Mouse (Mus musculus) E14TG2a.4 (cell line): ENCODE data around the gene Serpinf2.

ENCODE experiments used
- CTCF ChIP-seq: conservative IDR thresholded peaks from 2 replicates; pipeline ENCODE4 v1.5.1; 2014; ENCODE audit warnings: low read length
- POU5F1 ChIP-seq: IDR thresholded peaks from 2 replicates; pipeline ENCODE4 v1.6.1; 2014; ENCODE audit warnings: low read length, borderline replicate concordance

DNA sequence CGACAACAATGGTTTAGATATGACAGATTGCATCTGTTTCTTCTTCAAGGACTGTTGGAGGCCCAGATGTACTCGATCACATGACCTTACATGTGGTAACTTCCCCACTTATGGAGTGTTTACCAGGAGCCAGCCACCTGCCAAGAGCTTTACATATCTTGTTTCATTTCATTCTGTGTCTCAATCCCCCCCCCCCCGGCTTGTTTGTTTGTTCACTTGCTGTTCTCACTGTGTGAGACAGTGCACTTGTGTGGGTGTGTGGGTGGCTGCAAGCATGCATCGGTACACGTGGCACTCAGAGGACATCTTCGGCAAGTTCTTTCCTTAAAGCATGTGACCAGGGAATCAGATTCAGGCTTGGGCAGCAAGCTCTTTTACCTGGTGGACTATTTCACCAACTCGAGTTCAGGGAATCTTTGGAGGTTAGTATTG, 17.1 kb upstream of the Serpinf2 start:
- TF ChIP-seq CTCF (no peak), POU5F1 (no peak)
